Mouse (Mus musculus): ENCODE data around the gene Gm3854. TPM values are rescaled to one million over a fixed set of nuclear protein-coding genes. Genes with fewer than 3 reads are reported as not detected.

Gm3854 gene
- polyA plus RNA-seq (2014; fragmentation: Illumina TruSeq; extraction: RNeasy Lipid Tissue Mini Kit (QIAGEN cat#74804); ENCODE audit: low read depth, low replicate concordance): not detected

GRCm38 (mm10) chr7:6343501-6344071, at the start of gene Gm3854:
Gm3854 (plus strand) TSS chr7:6343759.

DNA sequence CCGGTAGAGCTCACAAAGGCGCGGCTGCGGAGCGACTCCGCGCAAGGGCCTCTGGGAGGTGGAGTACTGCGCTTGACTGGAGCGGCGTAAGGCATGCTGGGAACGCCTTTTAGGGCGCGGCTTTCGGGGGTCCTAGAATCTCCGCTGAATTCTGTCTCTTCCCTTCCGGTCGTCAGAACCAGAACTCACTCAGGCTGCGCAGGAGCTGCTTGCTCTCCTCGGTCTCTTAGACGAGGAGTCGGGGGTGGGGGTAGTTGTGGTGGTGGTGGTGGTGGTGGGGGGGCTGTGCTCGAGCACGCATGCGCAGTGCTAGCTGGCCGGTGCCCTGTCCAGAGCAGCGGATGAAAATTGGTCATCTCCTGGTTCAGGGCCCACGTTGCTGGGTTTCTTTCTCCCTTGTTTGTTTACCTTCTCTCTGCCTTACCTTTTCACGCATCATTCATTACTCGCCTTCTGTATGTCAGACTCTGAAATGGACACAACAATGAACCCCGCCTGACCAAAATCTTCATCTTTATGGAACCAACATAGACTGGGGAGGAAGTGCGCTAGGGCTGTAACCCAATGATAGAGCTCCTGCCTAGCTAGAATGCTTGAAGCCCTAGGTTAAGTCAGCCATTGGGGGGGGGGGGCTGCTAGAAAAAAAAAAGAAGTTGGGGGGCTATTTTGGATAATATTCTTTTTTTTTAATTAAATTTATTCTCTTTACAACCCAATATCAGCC, 12.2 kb upstream of the Gm3854 start, which contains the start of gene Zfp583:
Gene Zfp583 (minus strand): TSS at position 53 of the 724 bp plus-strand sequence.

DNA sequence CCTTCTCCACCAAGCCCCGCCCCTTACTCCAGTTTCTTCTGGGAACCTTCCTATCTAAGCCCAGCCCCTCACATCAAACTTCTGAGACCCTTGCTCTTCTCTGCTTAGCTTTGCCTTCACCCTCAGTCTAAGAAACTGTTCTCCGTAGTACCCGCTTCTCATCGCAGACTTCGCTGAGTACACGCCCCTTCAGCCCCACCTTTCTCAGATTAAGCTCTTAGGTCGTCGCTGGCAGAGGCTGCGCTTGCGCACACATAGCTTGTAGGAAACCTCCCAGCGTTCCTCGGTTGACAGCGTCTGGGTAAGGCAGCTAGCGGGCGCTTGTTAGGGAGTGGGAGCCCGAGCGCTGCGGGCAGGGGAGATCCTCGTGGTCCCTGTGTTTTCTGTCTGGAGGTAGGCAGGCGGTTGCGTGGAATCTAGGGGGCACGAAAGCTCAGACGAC, 19.5 kb downstream of the Gm3854 start, which contains the start of gene Zfp78:
Gene Zfp78 (plus strand): TSS at position 234 of the 442 bp plus-strand sequence.

DNA sequence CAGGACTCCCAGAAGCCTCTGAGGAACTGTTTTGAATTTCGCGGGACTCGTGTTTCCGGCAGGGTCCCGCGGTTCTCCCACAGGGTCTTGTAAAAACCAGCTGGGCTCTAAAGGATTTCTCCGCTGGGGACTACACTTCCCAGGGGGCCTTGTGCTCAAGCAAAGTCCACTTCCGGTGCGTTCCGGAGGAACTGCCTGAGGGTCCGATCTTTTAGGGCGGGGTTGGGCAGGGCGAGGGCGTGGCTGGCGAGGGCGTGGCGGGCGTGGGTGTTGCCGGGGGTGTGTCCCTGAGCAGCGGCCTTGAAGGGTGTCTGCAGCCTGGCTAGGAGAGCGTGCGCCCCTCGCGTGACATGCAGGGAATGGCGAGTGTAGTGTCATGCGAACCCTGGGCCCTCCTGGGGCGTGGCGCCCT, 39.5 kb downstream of the Gm3854 start, which contains the start of gene Zfp28:
Gene Zfp28 (plus strand): TSS at position 252 of the 412 bp plus-strand sequence.

GRCm38 (mm10) chr7:6397996-6398975, 54.7 kb downstream of the Gm3854 start, which contains the start of gene Smim17:
Smim17 (plus strand) TSS chr7:6398715.

Other genes with a start within 250 kb of the Gm3854 start
- gene Zfp787, start 187.8 kb upstream of the Gm3854 start, polyA plus RNA-seq (2014; fragmentation: Illumina TruSeq; extraction: RNeasy Lipid Tissue Mini Kit (QIAGEN cat#74804); ENCODE audit: low read depth, low replicate concordance): 5.3 TPM
- gene Zfp444, start 171.5 kb upstream of the Gm3854 start, polyA plus RNA-seq (2014; fragmentation: Illumina TruSeq; extraction: RNeasy Lipid Tissue Mini Kit (QIAGEN cat#74804); ENCODE audit: low read depth, low replicate concordance): 4.8 TPM
- gene Galp, start 146.7 kb upstream of the Gm3854 start, polyA plus RNA-seq (2014; fragmentation: Illumina TruSeq; extraction: RNeasy Lipid Tissue Mini Kit (QIAGEN cat#74804); ENCODE audit: low read depth, low replicate concordance): not detected
- gene Zscan5b, start 121.5 kb upstream of the Gm3854 start, polyA plus RNA-seq (2014; fragmentation: Illumina TruSeq; extraction: RNeasy Lipid Tissue Mini Kit (QIAGEN cat#74804); ENCODE audit: low read depth, low replicate concordance): not detected
- not detected for gene Epp13, start 91.0 kb upstream of the Gm3854 start, polyA plus RNA-seq (2014; fragmentation: Illumina TruSeq; extraction: RNeasy Lipid Tissue Mini Kit (QIAGEN cat#74804); ENCODE audit: low read depth, low replicate concordance)
- 2.7 TPM for gene Zfp667, start 57.2 kb upstream of the Gm3854 start, polyA plus RNA-seq (2014; fragmentation: Illumina TruSeq; extraction: RNeasy Lipid Tissue Mini Kit (QIAGEN cat#74804); ENCODE audit: low read depth, low replicate concordance)
- gene Zfp583, start 12.5 kb upstream of the Gm3854 start, polyA plus RNA-seq (2014; fragmentation: Illumina TruSeq; extraction: RNeasy Lipid Tissue Mini Kit (QIAGEN cat#74804); ENCODE audit: low read depth, low replicate concordance): 0.58 TPM
- gene Zfp78, start 19.5 kb downstream of the Gm3854 start, polyA plus RNA-seq (2014; fragmentation: Illumina TruSeq; extraction: RNeasy Lipid Tissue Mini Kit (QIAGEN cat#74804); ENCODE audit: low read depth, low replicate concordance): 2.0 TPM
- 1.4 TPM for gene Zfp28, start 39.5 kb downstream of the Gm3854 start, polyA plus RNA-seq (2014; fragmentation: Illumina TruSeq; extraction: RNeasy Lipid Tissue Mini Kit (QIAGEN cat#74804); ENCODE audit: low read depth, low replicate concordance)
- not detected for gene Smim17, start 55.0 kb downstream of the Gm3854 start, polyA plus RNA-seq (2014; fragmentation: Illumina TruSeq; extraction: RNeasy Lipid Tissue Mini Kit (QIAGEN cat#74804); ENCODE audit: low read depth, low replicate concordance)
- not detected for gene Gm20715, start 66.5 kb downstream of the Gm3854 start, polyA plus RNA-seq (2014; fragmentation: Illumina TruSeq; extraction: RNeasy Lipid Tissue Mini Kit (QIAGEN cat#74804); ENCODE audit: low read depth, low replicate concordance)
- gene Olfr1344, start 94.9 kb downstream of the Gm3854 start, polyA plus RNA-seq (2014; fragmentation: Illumina TruSeq; extraction: RNeasy Lipid Tissue Mini Kit (QIAGEN cat#74804); ENCODE audit: low read depth, low replicate concordance): not detected
- not detected for gene Olfr1336, start 112.4 kb downstream of the Gm3854 start, polyA plus RNA-seq (2014; fragmentation: Illumina TruSeq; extraction: RNeasy Lipid Tissue Mini Kit (QIAGEN cat#74804); ENCODE audit: low read depth, low replicate concordance)
- gene Olfr1346, start 123.3 kb downstream of the Gm3854 start, polyA plus RNA-seq (2014; fragmentation: Illumina TruSeq; extraction: RNeasy Lipid Tissue Mini Kit (QIAGEN cat#74804); ENCODE audit: low read depth, low replicate concordance): not detected
- gene Olfr5, start 143.2 kb downstream of the Gm3854 start, polyA plus RNA-seq (2014; fragmentation: Illumina TruSeq; extraction: RNeasy Lipid Tissue Mini Kit (QIAGEN cat#74804); ENCODE audit: low read depth, low replicate concordance): not detected
- not detected for gene Olfr1347, start 156.0 kb downstream of the Gm3854 start, polyA plus RNA-seq (2014; fragmentation: Illumina TruSeq; extraction: RNeasy Lipid Tissue Mini Kit (QIAGEN cat#74804); ENCODE audit: low read depth, low replicate concordance)
- not detected for gene Olfr1348, start 165.0 kb downstream of the Gm3854 start, polyA plus RNA-seq (2014; fragmentation: Illumina TruSeq; extraction: RNeasy Lipid Tissue Mini Kit (QIAGEN cat#74804); ENCODE audit: low read depth, low replicate concordance)
- not detected for gene Olfr1349, start 179.2 kb downstream of the Gm3854 start, polyA plus RNA-seq (2014; fragmentation: Illumina TruSeq; extraction: RNeasy Lipid Tissue Mini Kit (QIAGEN cat#74804); ENCODE audit: low read depth, low replicate concordance)
- not detected for gene Olfr1350, start 221.1 kb downstream of the Gm3854 start, polyA plus RNA-seq (2014; fragmentation: Illumina TruSeq; extraction: RNeasy Lipid Tissue Mini Kit (QIAGEN cat#74804); ENCODE audit: low read depth, low replicate concordance)

Data from liver, adult 10 weeks (tissue).